Mouse (Mus musculus) liver, postnatal 0 days (tissue): ENCODE measurements around the gene Klhl40.

Experiments used
- CTCF ChIP-seq: sonication (generic); IDR thresholded peaks from 2 replicates; pipeline ENCODE4 v1.5.1; 2016; ENCODE audit warnings: antibody characterized with exemption, low read depth
- EP300 ChIP-seq: IDR thresholded peaks from 2 replicates; pipeline ENCODE4 v1.6.1; 2016; ENCODE audit warnings: antibody characterized with exemption, low read depth, mild to moderate bottlenecking

GRCm38 (mm10) chr9:121807947-121808346, 30.5 kb downstream of the Klhl40 start:
- TF ChIP-seq CTCF, result no peak
- TF ChIP-seq EP300, result no peak
